Mouse (Mus musculus) forebrain, embryonic 16.5 days (tissue): ENCODE results near the gene Syce1l. TPM values are rescaled to one million over a fixed set of nuclear protein-coding genes. Genes with fewer than 3 reads are reported as not detected.

Experiments
- ATAC-seq: fragments of 200-750 bp; cut with Nextera tagmentation; 2 replicates; pipeline ENCODE4 v1.8.0; 2017; ENCODE audit warnings: mild to moderate bottlenecking, moderate library complexity
- H3K27ac ChIP-seq: fragments of 300-500 bp; sonication (generic); 2 replicates; pipeline ENCODE4 v1.5.1; 2014; ENCODE audit warnings: low read length, control low read depth
- H3K27me3 ChIP-seq: fragments of 300-500 bp; sonication (generic); replicated peaks from 2 replicates; pipeline ENCODE4 v1.6.1; 2014; ENCODE audit warnings: low read length; ENCODE audit not compliant: control insufficient read depth, insufficient read depth
- H3K36me3 ChIP-seq: fragments of 300-500 bp; sonication (generic); 2 replicates; pipeline ENCODE4 v1.6.1; 2014; ENCODE audit not compliant: control insufficient read depth, insufficient read depth
- H3K4me1 ChIP-seq: fragments of 300-500 bp; sonication (generic); replicated peaks from 2 replicates; pipeline ENCODE4 v1.6.1; 2014; ENCODE audit warnings: low read length; ENCODE audit not compliant: control insufficient read depth, insufficient read depth
- H3K4me2 ChIP-seq: fragments of 300-500 bp; sonication (generic); 2 replicates; pipeline ENCODE4 v1.6.1; 2014; ENCODE audit warnings: mild to moderate bottlenecking, low read length, control low read depth
- H3K4me3 ChIP-seq: fragments of 300-500 bp; sonication (generic); replicated peaks from 2 replicates; pipeline ENCODE4 v1.5.1; 2014; ENCODE audit warnings: mild to moderate bottlenecking, low read length, control low read depth
- H3K9ac ChIP-seq: fragments of 300-500 bp; sonication (generic); replicated peaks from 2 replicates; pipeline ENCODE4 v1.6.1; 2014; ENCODE audit warnings: low read depth, low read length, control low read depth
- H3K9me3 ChIP-seq: fragments of 300-500 bp; sonication (generic); 2 replicates; pipeline ENCODE4 v1.6.1; 2016; ENCODE audit warnings: low read length; ENCODE audit not compliant: control insufficient read depth
- WGBS: fragments of 180-500 bp; shearing (Covaris S2); extraction: QIAGEN DNeasy Blood & Tissue Kit; methylation state at CpG from one replicate; pipeline ENCODE4 v1.1.7; 2014; 5-methylcytosine and 5-hydroxymethylcytosine counted together
- polyA plus RNA-seq: library from polyadenylated mRNA; unstranded; fragments of >200 nt; fragmentation: Nextera tagmentation; extraction: Ambion mirVana; gene quantifications from 2 replicates; pipeline ENCODE4 v1.2.1, GENCODE M21; 2015

Gene Syce1l
- polyA plus RNA-seq, 1 experiment from 2014 or later: not detected

DNA sequence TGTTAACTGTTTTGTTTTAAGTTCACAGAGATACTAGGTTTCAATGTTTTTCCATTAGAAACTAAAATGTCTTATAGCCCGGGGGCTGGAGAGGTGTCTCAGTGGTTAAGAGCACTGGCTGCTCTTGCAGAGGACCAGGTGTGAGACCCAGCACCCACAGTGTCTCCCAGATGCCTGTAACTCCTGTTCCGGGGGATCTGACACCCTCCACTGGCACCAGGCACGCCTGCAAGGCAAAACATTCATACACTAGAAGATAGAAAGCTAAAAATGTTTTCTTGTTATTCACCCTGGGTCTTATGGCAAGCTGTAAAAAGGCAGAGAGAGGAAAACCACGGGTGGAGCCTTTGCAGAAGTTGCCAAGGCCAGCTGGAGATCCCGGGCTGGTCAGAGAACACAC, 2.2 kb downstream of the Syce1l start:
- no peaks in the 10 kb centered on the region for H3K27me3 ChIP-seq
- WGBS: 84% methylated on average over 5 of the region's 5 CpGs
- H3K9ac ChIP-seq: no peak overlapping the region
- no peak overlapping the region for H3K4me3 ChIP-seq
- no peak for ATAC-seq
- no peak overlapping the region for H3K27ac ChIP-seq
- no peaks in the 10 kb centered on the region for H3K9me3 ChIP-seq
- no peak overlapping the region for H3K4me2 ChIP-seq
- H3K36me3 ChIP-seq: peaks cover 6% of the 10 kb centered on the region
- H3K4me1 ChIP-seq: no peaks in the 10 kb centered on the region

DNA sequence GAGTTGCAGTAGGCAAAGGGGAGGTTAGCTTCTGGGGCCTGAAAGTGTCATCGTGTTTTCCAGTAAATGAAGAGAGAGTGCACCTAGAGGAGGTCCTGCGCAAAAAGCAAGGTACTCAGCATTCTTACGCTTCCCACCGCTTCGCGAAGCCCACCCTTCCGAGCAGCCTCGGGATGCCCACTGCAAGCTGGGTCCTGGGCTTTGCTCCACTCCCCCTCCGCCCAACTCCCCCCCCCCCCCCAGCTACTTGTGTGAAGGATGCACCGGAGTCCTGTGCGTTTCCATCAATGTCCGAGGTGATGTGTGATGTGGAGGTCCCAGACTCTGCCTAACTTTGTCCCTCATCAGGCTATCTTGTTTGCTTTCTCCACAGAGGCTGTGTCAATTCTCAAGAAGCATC, 9.4 kb downstream of the Syce1l start:
- Histone ChIP-seq H3K4me3 (no peak overlapping the region), H3K27ac (no peak overlapping the region), H3K9me3 (no peaks in the 10 kb centered on the region), H3K4me1 (no peaks in the 10 kb centered on the region), H3K27me3 (no peaks in the 10 kb centered on the region), H3K36me3 (no peaks in the 10 kb centered on the region), H3K9ac (no peak overlapping the region), H3K4me2 (no peak overlapping the region)
- 86% methylated on average over 11 of the region's 12 CpGs for WGBS
- ATAC-seq: no peak

DNA sequence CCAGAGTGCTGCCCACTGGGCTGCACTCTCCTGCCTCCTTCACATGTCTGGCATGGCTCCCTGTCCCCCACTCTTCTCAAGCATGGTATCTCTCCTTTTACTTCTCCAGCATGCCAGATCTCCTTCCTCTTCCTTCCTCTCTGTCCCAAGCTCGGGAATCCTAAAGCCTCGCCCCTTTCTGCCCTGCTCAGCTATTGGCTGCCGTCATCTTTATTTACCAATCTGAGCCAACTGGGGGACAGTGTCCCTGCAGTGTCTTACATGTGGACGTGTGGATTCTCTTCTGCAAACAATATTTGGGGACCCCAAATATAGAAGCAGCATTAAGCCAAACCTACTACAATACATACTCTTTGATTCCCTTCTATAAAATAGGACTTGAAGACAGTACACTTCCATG, 10.1 kb downstream of the Syce1l start:
- WGBS: 64% methylated on average over 4 of the region's 4 CpGs
- no peaks in the 10 kb centered on the region for H3K36me3 ChIP-seq
- no peaks in the 10 kb centered on the region for H3K9me3 ChIP-seq
- no peak overlapping the region for H3K27ac ChIP-seq
- no peaks in the 10 kb centered on the region for H3K4me1 ChIP-seq
- no peak for ATAC-seq
- H3K27me3 ChIP-seq: no peaks in the 10 kb centered on the region
- H3K9ac ChIP-seq: no peak overlapping the region
- H3K4me3 ChIP-seq: no peak overlapping the region
- no peak overlapping the region for H3K4me2 ChIP-seq

DNA sequence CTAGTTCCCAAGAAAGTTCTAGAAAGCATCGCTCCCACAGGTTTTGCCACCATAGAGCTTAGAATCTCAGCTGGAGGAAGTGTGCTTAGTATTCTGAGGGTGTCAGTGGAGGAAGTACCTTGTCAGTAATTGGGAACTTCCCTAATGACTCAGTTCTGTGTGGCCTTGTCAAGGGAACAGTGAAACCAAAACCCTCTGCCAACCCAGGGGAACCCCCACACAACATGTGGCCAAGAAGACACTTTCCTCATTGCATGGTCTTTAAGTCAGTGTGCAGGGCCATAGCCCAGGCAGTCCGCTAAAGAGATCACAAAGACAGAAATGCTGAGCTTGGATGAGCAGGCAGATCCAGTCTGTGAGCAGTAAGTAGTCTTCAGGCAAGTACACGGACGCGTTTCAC, 13.1 kb downstream of the Syce1l start:
- 95% methylated on average over 5 of the region's 5 CpGs for WGBS
- ATAC-seq: no peak

DNA sequence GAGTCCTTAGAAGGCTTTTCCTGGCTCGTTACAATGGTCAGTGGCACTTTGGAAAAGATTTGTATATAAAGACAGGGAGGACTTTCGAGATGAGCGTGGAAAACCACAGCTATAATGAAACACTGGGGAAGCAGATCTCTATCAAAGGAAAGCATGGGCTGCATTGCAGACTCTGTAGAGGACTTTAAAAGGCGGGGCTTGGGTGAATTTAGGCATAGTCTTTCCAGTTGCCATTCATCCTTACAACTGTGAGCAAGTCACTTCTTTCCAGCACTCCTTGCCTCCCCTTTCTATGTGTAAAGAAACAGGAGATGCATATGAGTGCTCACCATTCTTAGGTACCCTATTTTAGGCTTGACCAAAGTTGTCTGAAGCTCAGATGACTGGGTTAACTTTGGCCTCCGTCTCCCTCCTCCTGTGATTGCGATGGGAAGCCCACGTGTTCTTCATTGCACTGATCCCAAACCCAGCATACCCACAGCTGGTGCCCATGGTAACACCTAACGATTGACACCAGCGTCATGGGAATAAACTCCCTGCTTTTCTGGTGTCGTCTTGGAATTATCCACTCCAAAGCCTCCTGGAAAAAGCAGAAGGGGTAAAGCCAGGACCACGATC, 13.8 kb downstream of the Syce1l start:
- 77% methylated on average over 11 of the region's 11 CpGs for WGBS
- H3K4me3 ChIP-seq: no peak overlapping the region
- H3K36me3 ChIP-seq: no peaks in the 10 kb centered on the region
- no peak overlapping the region for H3K4me2 ChIP-seq
- H3K9me3 ChIP-seq: no peaks in the 10 kb centered on the region
- H3K9ac ChIP-seq: no peak overlapping the region
- H3K27ac ChIP-seq: no peak overlapping the region
- no peaks in the 10 kb centered on the region for H3K27me3 ChIP-seq
- no peak for ATAC-seq
- H3K4me1 ChIP-seq: no peaks in the 10 kb centered on the region

More for the DNA sequence above, 13.1 kb downstream of the Syce1l start:
- no peaks in the 10 kb centered on the region for H3K9me3 ChIP-seq
- no peaks in the 10 kb centered on the region for H3K4me1 ChIP-seq
- H3K27ac ChIP-seq: no peak overlapping the region
- no peak overlapping the region for H3K4me3 ChIP-seq
- H3K27me3 ChIP-seq: no peaks in the 10 kb centered on the region
- no peak overlapping the region for H3K4me2 ChIP-seq
- no peak overlapping the region for H3K9ac ChIP-seq
- H3K36me3 ChIP-seq: no peaks in the 10 kb centered on the region

DNA sequence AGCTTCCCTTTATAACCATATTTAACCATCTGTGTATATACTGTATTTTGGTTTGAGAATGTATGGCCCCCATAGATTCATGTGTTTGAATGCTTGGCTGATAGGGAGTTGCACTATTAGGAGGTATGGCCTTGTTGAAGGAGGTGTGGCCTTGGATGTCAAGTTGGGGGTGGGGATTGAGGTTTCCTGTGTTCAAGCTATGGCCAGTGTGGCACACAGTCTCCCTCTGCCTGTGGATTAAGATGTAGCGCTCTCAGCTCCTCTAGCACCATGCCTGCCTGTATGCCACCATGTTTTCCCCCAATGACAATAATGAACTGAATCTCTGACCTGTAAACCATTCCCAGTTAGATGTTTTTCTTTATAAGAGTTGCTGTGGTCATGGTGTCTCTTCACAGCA, 17.1 kb downstream of the Syce1l start:
- Histone ChIP-seq H3K9me3 (no peaks in the 10 kb centered on the region), H3K4me2 (no peak overlapping the region), H3K4me1 (peaks cover 5% of the 10 kb centered on the region), H3K27ac (no peak overlapping the region), H3K9ac (no peak overlapping the region), H3K4me3 (no peak overlapping the region), H3K36me3 (no peaks in the 10 kb centered on the region), H3K27me3 (no peaks in the 10 kb centered on the region)
- 95% methylated on average over 1 of the region's 1 CpGs for WGBS
- ATAC-seq: no peak

DNA sequence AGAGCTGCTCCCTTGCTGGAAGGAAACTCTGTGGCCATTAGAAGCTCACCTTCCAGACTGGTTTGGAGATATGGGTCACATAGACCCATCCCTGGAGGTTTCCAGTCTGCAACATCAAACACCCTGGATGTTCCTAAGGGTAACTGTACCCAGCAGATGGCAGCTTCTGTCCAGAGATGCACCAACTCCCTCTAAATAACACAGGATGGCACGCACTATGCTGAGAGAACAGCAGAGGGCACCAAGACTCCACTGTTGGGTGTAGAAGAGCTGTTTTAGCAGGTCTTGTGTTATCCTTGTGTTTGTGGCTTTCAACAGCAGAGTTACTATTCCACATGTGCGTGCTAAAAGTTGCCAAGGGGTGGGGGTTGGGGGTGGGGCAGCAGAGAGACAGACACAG, 21.5 kb downstream of the Syce1l start:
- H3K27ac ChIP-seq: no peak overlapping the region
- H3K36me3 ChIP-seq: no peaks in the 10 kb centered on the region
- H3K9ac ChIP-seq: no peak overlapping the region
- no peaks in the 10 kb centered on the region for H3K9me3 ChIP-seq
- no peak overlapping the region for H3K4me3 ChIP-seq
- no peaks in the 10 kb centered on the region for H3K27me3 ChIP-seq
- H3K4me2 ChIP-seq: no peak overlapping the region
- peaks cover 18% of the 10 kb centered on the region for H3K4me1 ChIP-seq
- ATAC-seq: peak; percentile 84
- 3% methylated on average over 2 of the region's 2 CpGs for WGBS

DNA sequence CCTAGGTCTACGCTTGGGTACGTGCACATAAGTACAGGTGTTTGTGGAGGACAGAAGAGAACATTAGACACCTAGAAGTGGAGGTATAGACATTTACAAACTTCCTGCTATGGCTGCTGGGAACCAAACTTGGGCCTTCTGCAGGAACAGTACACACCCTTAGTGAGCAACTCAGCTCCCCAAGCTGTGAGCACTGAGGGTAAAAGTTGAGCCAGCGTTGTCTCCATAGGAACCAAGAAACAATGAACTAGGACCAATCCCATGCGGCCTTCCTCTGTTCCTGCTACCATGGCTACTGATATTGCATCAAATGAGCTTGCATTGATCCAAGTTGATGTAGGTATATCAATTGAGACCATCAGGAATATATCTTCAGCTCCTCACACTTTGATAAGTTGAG, 22.0 kb downstream of the Syce1l start:
- no peak overlapping the region for H3K9ac ChIP-seq
- H3K4me3 ChIP-seq: no peak overlapping the region
- H3K27me3 ChIP-seq: no peaks in the 10 kb centered on the region
- H3K9me3 ChIP-seq: no peaks in the 10 kb centered on the region
- H3K36me3 ChIP-seq: no peaks in the 10 kb centered on the region
- H3K4me1 ChIP-seq: peaks cover 18% of the 10 kb centered on the region
- no peak overlapping the region for H3K27ac ChIP-seq
- ATAC-seq: no peak
- no peak overlapping the region for H3K4me2 ChIP-seq
- WGBS: 51% methylated on average over 4 of the region's 4 CpGs

DNA sequence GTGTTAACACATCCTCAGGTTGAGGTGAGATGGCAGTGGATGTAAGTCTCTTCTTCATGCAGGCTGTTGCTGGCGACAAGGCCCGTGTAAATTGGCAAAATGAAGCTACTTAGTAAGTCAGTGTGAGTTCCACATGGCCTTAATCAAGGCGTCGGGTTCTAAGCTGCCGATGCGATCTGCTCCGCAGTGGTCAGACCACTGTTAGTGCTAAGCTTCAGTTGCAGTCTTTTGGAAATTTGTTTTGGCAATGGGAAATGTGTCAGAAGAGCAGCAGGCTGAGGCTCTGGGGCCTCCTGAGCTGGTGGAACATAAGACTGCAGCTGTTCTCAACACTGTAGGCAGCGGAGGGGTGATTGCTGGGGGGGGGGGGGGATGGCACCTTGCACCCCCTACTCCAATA, 22.9 kb downstream of the Syce1l start:
- peak; percentile 23 for ATAC-seq
- Histone ChIP-seq H3K4me1 (peaks cover 18% of the 10 kb centered on the region), H3K27ac (peak overlapping the region; percentile 63), H3K9me3 (no peaks in the 10 kb centered on the region), H3K36me3 (no peaks in the 10 kb centered on the region), H3K9ac (no peak overlapping the region), H3K4me2 (no peak overlapping the region), H3K27me3 (no peaks in the 10 kb centered on the region), H3K4me3 (no peak overlapping the region)
- 29% methylated on average over 7 of the region's 8 CpGs for WGBS
